Mouse (Mus musculus) adrenal gland, adult 8-10 months (tissue): ENCODE measurements around the gene Hoxd9. TPM values are rescaled to one million over a fixed set of nuclear protein-coding genes. Genes with fewer than 3 reads are reported as not detected.

Experiments
- microRNA-seq, 2 experiments: library from miRNA; unstranded; fragments of <30 nt; microRNA quantifications; one replicate each; pipeline ENCODE4 v1.2.0; 2022
- total RNA-seq, 4 experiments: library from RNA; stranded (reverse); gene quantifications; 2 replicates each; pipeline ENCODE4 v1.2.4; 2022

The Hoxd9 gene
- total RNA-seq, 4 experiments from 2014 or later, result 6.5 to 9.2 (median 7.0) TPM

Small RNA genes lying within 50 kb of the gene (microRNA-seq; reads per million reads assigned to microRNA genes)
- 0 reads per million in 2 experiments for gene Gm44463
- 19,071 to 33,041 reads per million in 2 experiments for gene Mir10b

Other genes starting within 250 kb of the Hoxd9 start
- gene Lnpk, start 118.3 kb upstream of the Hoxd9 start, total RNA-seq, result 10 to 100 TPM; 14.7 to 18.8 (median 17.2) TPM
- not detected for gene Evx2, start 38.2 kb upstream of the Hoxd9 start, total RNA-seq
- gene Hoxd13, start 29.4 kb upstream of the Hoxd9 start, total RNA-seq, result not detected
- gene Hoxd12, start 22.7 kb upstream of the Hoxd9 start, total RNA-seq, result not detected
- not detected for gene Hoxd11, start 18.2 kb upstream of the Hoxd9 start, total RNA-seq
- not detected for gene Hoxd10, start 5.8 kb upstream of the Hoxd9 start, total RNA-seq
- gene Hoxd8, start 6.9 kb downstream of the Hoxd9 start, total RNA-seq, result 10 to 100 TPM; 33.3 to 45.8 (median 36.6) TPM
- 1 to 10 TPM in 3 of 4 experiments, under 1 TPM in 1; 0.73 to 1.9 (median 1.5) TPM for gene Hoxd3, start 14.2 kb downstream of the Hoxd9 start, total RNA-seq
- 10 to 100 TPM; 16.8 to 37.2 (median 31.3) TPM for gene Hoxd4, start 14.2 kb downstream of the Hoxd9 start, total RNA-seq
- 1 to 10 TPM; 1.3 to 3.6 (median 3.2) TPM for gene Gm28230, start 29.0 kb downstream of the Hoxd9 start, total RNA-seq
- gene Hoxd1, start 65.3 kb downstream of the Hoxd9 start, total RNA-seq, result not detected
- 10 to 100 TPM; 55.4 to 98.2 (median 75.5) TPM for gene Mtx2, start 128.1 kb downstream of the Hoxd9 start, total RNA-seq